Mouse (Mus musculus) cerebellum, adult 2 months (tissue): ENCODE measurements around the gene Mpdu1.
"Not testable (repeated sequence)": the region's sequence is repeated elsewhere in the genome, so short reads cannot be mapped to it uniquely, and the experiment has no call there.

ENCODE experiments used
- CTCF ChIP-seq: fragments of 200-500 bp; IDR thresholded peaks from 2 replicates; pipeline ENCODE4 v1.5.1; 2011; ENCODE audit warnings: low read depth, mild to moderate bottlenecking, control low read depth, low read length, moderate library complexity, borderline replicate concordance; ENCODE audit not compliant: insufficient read depth
- POLR2A ChIP-seq: fragments of 200-500 bp; IDR thresholded peaks from 2 replicates; pipeline ENCODE4 v1.6.1; 2011; ENCODE audit warnings: low read length, control low read depth, borderline replicate concordance; ENCODE audit not compliant: insufficient read depth

GRCm38 (mm10) chr11:69702886-69703285 is 40.4 kb upstream of the Mpdu1 start:
- TF ChIP-seq CTCF, POLR2A: not testable (repeated sequence)
